Mouse (Mus musculus) testis, adult 2 months (tissue): ENCODE measurements around the gene Parp9.

Source experiments
- CTCF ChIP-seq: fragments of 200-500 bp; IDR thresholded peaks from 2 replicates; pipeline ENCODE4 v1.5.1; 2012; ENCODE audit warnings: low read depth, mild to moderate bottlenecking, inconsistent platforms, low read length, moderate library complexity; ENCODE audit not compliant: control insufficient read depth, insufficient read depth, insufficient replicate concordance
- POLR2A ChIP-seq: fragments of 200-500 bp; IDR thresholded peaks from 2 replicates; pipeline ENCODE4 v1.6.1; 2012; ENCODE audit warnings: low read depth, mild to moderate bottlenecking, inconsistent platforms, low read length, moderate library complexity; ENCODE audit not compliant: control insufficient read depth

DNA sequence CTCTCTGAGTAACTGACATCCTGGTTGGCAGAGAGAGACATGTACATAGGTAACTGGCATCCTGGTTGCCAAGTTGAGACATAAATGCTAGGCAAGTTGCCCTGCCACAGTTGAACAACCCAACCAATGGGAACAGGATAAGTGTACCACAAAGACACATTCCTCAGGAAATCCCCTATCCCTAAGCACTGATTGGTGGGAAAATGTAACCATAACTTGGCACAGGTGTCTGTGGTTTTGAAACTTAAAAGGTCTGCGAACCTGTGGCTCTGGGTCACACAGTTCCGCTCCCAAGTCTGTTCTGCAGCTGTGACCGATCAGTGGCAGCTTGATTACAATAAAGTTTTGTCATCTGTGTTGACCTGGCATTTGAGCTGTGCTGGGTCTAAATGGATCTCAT is 32.9 kb upstream of the Parp9 start:
- no peak for TF ChIP-seq CTCF
- TF ChIP-seq POLR2A: no peak
